Mouse (Mus musculus): ENCODE data around the gene Arntl. TPM values are rescaled to one million over a fixed set of nuclear protein-coding genes. Genes with fewer than 3 reads are reported as not detected.
"Not testable (repeated sequence)": the region's sequence is repeated elsewhere in the genome, so short reads cannot be mapped to it uniquely, and the experiment has no call there.

The Arntl gene
- total RNA-seq, 2 experiments from 2014 or later: 31.1 to 32.0 TPM

DNA sequence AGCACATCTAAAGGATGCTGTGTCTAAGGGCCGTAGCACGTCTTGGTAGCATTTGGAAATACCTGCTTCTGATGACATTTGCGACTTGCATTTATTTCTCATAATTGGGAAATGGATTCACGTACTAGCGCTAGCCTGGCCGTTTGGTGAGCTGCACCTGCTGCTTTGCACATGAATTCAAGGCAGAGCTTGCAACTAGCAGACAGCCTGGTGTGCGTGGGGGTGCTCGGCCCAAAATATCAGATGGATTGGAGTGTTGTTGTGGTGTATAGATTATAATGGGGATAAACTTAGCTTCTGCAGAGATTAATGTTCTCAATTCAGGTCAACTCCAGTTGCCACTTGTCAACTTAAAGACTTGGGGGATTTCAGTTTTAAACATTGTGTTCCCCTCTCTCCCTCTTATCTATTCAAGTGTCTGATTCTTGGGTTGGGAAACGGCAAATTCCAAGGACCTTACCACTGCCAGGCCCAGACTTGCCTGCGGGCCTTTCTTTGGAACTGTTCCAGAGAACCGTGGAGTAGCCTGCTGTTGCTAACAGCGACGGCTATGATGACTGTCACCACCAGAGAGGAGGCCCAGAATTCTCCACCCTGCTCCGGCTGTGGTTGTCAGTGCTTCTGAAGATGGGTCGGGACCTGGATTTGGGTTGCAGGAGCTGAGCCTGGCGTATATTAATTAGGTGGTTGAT is 42.0 kb downstream of the Arntl start:
- DNase-seq (ENCODE audit: extremely low spot score in 1 of 2, low spot score in 1 of 2): peak; percentile 41 to 59

DNA sequence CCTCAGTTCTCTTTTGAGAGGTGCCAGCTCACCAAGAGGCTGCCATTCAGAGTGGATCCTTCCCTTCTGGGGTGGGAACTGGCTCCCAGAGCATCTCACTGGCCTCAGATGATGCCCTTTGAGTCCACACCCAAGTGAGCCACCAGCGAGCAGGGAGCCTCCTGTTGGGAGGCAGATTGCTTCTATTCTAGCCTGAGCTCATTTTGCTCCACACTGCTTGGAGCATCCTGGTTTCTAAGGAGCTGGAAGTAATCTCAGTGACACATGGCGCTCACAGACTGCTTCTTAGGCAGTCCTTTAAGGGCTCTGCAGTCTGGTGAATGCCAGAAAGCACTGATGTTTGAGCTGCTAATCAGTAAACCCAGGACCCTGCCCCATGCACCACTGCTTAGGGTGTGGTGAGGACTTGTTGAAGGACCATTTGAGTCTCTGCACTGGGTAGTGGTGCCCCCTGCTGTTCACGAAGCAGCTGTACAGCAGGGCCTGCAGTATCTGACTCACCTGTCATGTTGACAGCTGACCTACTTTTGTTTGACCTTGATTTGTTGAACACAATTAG is 43.2 kb downstream of the Arntl start:
- peak in 1 of 2 experiments; percentile 47 for DNase-seq (ENCODE audit: extremely low spot score in 1 of 2, low spot score in 1 of 2)

DNA sequence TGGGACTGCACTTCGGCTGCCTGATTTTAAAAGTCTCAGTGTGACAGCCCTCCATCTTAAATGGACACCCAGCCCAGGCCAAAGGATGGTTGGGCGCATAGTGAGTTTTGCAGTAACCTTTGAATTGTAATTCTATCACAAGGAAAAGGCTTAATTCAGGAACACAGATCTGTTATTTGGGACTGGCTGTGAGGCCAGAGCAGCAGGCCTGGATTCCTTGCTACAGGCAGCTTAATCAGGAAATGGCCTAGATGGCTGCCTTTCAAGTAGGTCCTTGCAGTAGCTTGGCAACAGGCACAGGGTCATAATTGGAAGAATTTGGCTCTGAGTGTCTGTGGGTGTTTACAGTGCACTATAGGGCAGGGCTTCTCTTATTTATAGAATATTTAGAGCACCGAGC is 43.7 kb downstream of the Arntl start:
- no peak for DNase-seq (ENCODE audit: extremely low spot score in 1 of 2, low spot score in 1 of 2)

- DNase-seq (ENCODE audit: extremely low spot score in 1 of 2, low spot score in 1 of 2): no peak
Observed at GRCm38 (mm10) chr7:113251554-113251953, 44.3 kb downstream of the Arntl start.

GRCm38 (mm10) chr7:113253777-113254405 is 46.6 kb downstream of the Arntl start:
- no peak for DNase-seq (ENCODE audit: extremely low spot score in 1 of 2, low spot score in 1 of 2)

DNA sequence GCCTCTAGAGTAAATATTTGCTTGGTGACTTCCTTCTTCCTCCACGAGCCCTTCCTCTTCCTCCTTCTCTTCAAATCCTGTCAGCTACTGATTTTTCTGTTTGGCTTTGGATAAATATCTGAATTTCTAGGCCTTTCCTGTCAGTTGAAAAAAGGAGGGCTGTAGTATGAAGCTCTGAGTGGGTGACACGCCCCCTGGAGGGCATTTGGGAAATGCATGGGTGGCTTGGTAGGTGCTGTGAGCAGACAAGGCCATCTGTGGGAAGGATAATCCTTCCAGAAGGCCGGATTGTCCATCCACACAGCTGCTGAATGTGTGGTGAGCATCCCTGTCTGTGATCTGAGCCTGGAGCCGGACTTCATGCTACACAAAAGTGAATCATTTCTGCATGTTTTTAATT is 48.8 kb downstream of the Arntl start:
- peak in 1 of 2 experiments; percentile 55 for DNase-seq (ENCODE audit: extremely low spot score in 1 of 2, low spot score in 1 of 2)

DNA sequence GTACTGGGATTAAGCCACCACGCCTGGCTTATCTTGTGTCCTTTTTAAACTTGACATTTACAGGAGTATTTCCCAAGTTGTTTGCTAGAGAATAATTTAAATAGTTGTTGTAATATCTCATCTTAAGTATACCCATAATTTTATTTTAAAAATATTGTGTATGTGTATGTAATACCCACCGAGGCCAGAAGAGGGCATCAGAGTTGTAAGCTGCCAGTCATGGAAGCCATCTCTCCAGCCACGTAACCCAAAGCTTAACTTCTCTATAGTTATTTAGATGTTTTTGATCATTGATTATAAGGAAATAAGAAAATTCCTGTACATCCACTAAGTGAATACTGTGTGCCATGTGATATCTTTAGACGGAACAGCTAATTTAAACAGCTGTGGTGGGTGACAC is 51.2 kb downstream of the Arntl start:
- DNase-seq (ENCODE audit: extremely low spot score in 1 of 2, low spot score in 1 of 2): no peak

- DNase-seq (ENCODE audit: extremely low spot score in 1 of 2, low spot score in 1 of 2): no peak
Observed at GRCm38 (mm10) chr7:113260321-113261167, 53.3 kb downstream of the Arntl start.

DNA sequence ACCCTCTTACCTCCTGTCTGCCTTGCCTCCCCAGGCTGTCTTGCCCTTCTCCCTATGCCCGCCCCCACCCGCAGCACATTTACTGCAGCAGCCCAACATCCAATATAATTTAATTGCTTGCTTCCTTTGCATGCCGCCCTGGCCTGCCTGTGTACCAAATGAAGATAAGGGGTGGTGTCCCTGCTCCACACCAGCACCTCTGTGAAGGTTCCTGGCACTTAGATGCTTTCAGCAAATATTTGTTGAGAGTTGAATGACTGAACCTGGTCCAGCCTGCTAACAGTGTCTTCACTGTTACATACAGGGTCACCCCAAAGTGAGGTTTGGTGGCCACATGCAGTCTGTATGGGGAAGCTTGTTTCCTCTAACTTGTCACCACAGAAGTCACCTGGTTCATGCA is 54.4 kb downstream of the Arntl start:
- no peak for DNase-seq (ENCODE audit: extremely low spot score in 1 of 2, low spot score in 1 of 2)

GRCm38 (mm10) chr7:113262510-113263467 is 55.5 kb downstream of the Arntl start:
- not testable (repeated sequence) for DNase-seq (ENCODE audit: extremely low spot score in 1 of 2, low spot score in 1 of 2)

DNA sequence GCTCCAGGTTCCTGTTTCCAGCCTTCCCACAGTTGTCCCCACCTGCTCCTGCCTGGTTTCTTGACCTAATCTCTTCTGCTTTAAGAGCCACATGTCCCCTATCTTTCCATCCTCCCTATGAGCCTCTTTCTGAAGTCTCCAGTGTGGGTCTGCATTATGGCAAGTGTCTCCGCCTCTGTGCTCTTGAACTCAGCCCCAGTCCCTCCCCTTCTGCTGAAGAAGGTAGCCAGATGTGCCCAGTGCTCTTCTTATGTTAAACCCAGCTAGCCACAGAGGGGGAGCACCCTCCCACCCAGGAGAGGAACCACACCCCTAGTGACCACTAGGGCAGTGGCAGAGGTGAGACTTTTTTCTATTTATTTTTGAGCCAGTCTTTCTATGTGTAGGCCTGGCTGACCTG is 56.7 kb downstream of the Arntl start:
- DNase-seq (ENCODE audit: extremely low spot score in 1 of 2, low spot score in 1 of 2): no peak

DNA sequence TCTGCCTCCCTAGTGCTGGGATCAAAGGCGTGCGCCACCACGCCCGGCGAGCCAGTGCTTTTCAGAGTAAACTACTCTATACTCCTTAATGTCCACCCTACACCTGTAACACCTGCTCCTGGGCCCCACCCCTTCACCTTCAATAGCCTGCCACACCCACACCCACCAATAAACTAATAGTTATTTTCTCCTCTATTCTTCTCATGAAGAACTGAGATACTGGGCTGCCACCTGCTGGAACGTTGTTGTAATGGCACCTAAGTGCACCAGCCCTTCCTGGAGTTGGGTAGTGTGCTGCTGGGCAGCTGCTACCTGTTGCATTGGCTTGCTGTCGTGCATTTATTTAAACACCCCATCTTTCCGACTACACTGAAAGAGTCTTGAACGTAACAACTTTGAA is 61.0 kb downstream of the Arntl start:
- peak; percentile 43 to 81 for DNase-seq (ENCODE audit: extremely low spot score in 1 of 2, low spot score in 1 of 2)

- DNase-seq (ENCODE audit: extremely low spot score in 1 of 2, low spot score in 1 of 2): no peak
Observed at GRCm38 (mm10) chr7:113269081-113269480, 61.8 kb downstream of the Arntl start.

DNA sequence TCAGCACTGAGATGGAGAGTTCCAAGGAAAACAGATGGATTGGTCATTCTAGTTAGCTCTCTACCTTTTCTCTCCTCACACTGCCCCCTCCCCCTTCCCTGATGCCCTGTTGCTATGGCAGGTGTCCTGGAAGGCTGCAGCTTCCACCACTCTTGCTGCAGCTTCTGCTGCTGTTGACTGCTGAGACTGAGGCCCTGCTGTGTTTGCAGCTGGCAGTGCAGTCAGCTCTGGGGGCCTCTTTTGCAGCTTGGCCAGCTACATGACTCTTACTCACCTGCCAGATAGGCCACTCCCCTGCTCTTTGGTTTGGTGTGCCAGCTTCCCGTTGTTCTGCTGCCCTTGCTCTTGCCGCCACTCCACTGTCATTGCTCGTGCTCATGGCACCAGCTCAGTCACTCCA is 62.7 kb downstream of the Arntl start:
- no peak for DNase-seq (ENCODE audit: extremely low spot score in 1 of 2, low spot score in 1 of 2)

GRCm38 (mm10) chr7:113270551-113270950 is 63.3 kb downstream of the Arntl start:
- DNase-seq (ENCODE audit: extremely low spot score in 1 of 2, low spot score in 1 of 2): peak in 1 of 2 experiments; percentile 27

DNA sequence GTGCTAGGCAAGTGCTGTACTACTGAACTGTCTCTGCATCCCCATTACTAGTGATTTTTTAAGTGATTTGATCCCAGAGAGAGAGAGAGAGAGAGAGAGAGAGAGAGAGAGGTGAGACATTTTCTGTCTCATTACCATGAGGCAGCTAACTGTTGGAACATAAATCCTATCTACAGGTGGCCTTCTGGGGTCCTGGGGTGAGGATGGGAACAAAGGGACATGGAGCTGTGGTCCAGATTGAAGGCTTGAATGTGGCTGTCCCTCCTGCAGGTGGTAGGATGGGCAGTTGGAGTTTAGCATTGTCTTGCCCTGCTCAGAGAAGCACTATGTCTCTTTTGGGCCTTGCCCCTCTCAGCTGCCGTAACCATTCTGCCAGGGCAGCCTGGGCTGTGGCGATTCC is 63.7 kb downstream of the Arntl start:
- no peak for DNase-seq (ENCODE audit: extremely low spot score in 1 of 2, low spot score in 1 of 2)

DNA sequence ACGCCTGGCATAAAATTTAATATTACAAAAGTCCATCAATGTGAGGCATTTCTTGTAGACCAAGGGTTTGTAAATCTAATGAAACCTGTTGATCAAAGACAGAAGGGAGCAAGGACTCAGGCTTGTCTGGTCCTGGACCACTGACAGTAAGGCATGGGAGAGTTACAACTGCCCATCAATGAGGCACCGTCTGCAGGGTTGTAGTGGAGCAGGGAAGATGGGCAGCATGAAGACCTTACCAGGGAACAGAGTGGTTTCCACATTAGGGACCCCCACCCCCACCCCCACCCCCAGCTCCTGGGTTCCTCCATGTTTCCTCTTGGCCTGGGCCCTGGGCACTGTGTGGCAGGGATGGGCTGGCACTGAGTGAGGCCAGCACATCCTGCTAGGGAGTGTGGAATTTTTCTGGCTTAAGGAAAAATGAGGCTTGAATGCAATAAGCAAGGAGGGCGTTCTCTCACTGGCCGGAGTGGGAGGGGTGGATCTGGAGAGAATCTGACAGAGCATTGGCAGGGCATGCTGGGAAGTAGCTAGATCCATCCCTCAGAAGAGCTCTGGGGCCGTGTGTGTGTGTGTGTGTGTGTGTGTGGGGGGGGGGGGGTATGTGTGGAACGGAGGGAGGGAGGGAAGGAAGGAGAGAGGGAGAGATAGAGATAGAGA is 65.2 kb downstream of the Arntl start:
- DNase-seq (ENCODE audit: extremely low spot score in 1 of 2, low spot score in 1 of 2): no peak

GRCm38 (mm10) chr7:113277245-113277644 is 70.0 kb downstream of the Arntl start:
- DNase-seq (ENCODE audit: extremely low spot score in 1 of 2, low spot score in 1 of 2): no peak

GRCm38 (mm10) chr7:113278493-113278892 is 71.2 kb downstream of the Arntl start:
- DNase-seq (ENCODE audit: extremely low spot score in 1 of 2, low spot score in 1 of 2): no peak

All from layer of hippocampus, postnatal 25 days (tissue).